Mouse (Mus musculus) 416B (cell line): ENCODE measurements around the gene Pelp1.

Experiments
- DNase-seq: peaks from one replicate; pipeline ENCODE4 v3.0.0; 2011; ENCODE audit warnings: low read depth

The Pelp1 gene

GRCm38 (mm10) chr11:70409594-70410296, at the start of gene Pelp1:
Gene Pelp1, minus strand, starts transcription at chr11:70410031.
- peak; percentile 97 for DNase-seq

GRCm38 (mm10) chr11:70458688-70459600, 49.1 kb upstream of the Pelp1 start, which contains the start of gene Zmynd15:
Gene Zmynd15, plus strand, starts transcription at chr11:70459433.
- DNase-seq = no peak

- peak; percentile 73 for DNase-seq
Measured at GRCm38 (mm10) chr11:70453261-70454044, 43.6 kb upstream of the Pelp1 start.

GRCm38 (mm10) chr11:70451797-70452498, 42.1 kb upstream of the Pelp1 start, which contains the start of gene Med11:
Gene Med11, plus strand, starts transcription at chr11:70451919.
- peak; percentile 99 for DNase-seq

- DNase-seq = no peak
Measured at GRCm38 (mm10) chr11:70450926-70451325, 41.1 kb upstream of the Pelp1 start.

- peak; percentile 49 for DNase-seq
Measured at GRCm38 (mm10) chr11:70447373-70447772, 37.5 kb upstream of the Pelp1 start.

GRCm38 (mm10) chr11:70446756-70447155, 36.9 kb upstream of the Pelp1 start:
- peak; percentile 27 for DNase-seq

- no peak for DNase-seq
Measured at GRCm38 (mm10) chr11:70444667-70445066, 34.8 kb upstream of the Pelp1 start.

- DNase-seq = no peak
Measured at GRCm38 (mm10) chr11:70443964-70444363, 34.1 kb upstream of the Pelp1 start.

GRCm38 (mm10) chr11:70441882-70442281, 32.1 kb upstream of the Pelp1 start:
- no peak for DNase-seq

GRCm38 (mm10) chr11:70440637-70441036, 30.8 kb upstream of the Pelp1 start:
- DNase-seq = no peak

- DNase-seq = no peak
Measured at GRCm38 (mm10) chr11:70438728-70439374, 29.0 kb upstream of the Pelp1 start.

GRCm38 (mm10) chr11:70437426-70437825, 27.6 kb upstream of the Pelp1 start:
- peak; percentile 73 for DNase-seq

GRCm38 (mm10) chr11:70435476-70435875, 25.6 kb upstream of the Pelp1 start:
- DNase-seq = peak; percentile 24

GRCm38 (mm10) chr11:70433951-70434350, 24.1 kb upstream of the Pelp1 start:
- no peak for DNase-seq

- peak; percentile 68 for DNase-seq
Measured at GRCm38 (mm10) chr11:70433569-70433943, 23.7 kb upstream of the Pelp1 start.

- peak; percentile 80 for DNase-seq
Measured at GRCm38 (mm10) chr11:70432895-70433568, 23.2 kb upstream of the Pelp1 start.

GRCm38 (mm10) chr11:70432048-70432894, 22.4 kb upstream of the Pelp1 start, which contains the start of gene Arrb2:
Gene Arrb2, plus strand, starts transcription at chr11:70432635.
- DNase-seq = peak; percentile 98

- DNase-seq = no peak
Measured at GRCm38 (mm10) chr11:70431574-70431973, 21.7 kb upstream of the Pelp1 start.
